Mouse (Mus musculus): Measurements from ENCODE around the gene Plekhd1. TPM values are rescaled to one million over a fixed set of nuclear protein-coding genes. Genes with fewer than 3 reads are reported as not detected.

Gene Plekhd1
- polyA plus RNA-seq (2016; fragmentation: Nextera tagmentation; extraction: Ambion mirVana) = 0.38 and 0.63 TPM in 2 replicates

- H3K27me3 ChIP-seq (ENCODE audit: insufficient read depth, poor library complexity, severe bottlenecking) = peaks cover 79% of the 10 kb centered on the region
- 1% methylated on average over 52 of the region's 52 CpGs for WGBS
- peaks cover 33% of the 10 kb centered on the region for H3K4me1 ChIP-seq
- H3K4me3 ChIP-seq = peak within 1 kb of the TSS; percentile 59
- peak within 1 kb of the TSS; percentile 43 for H3K27ac ChIP-seq
- DNase-seq (ENCODE audit: low spot score) = no peak
- no peaks in the 10 kb centered on the region for H3K9me3 ChIP-seq
- no peaks in the 10 kb centered on the region for H3K36me3 ChIP-seq
Observed at GRCm38 (mm10) chr12:80692269-80692972, at the start of gene Plekhd1. Gene Plekhd1 (plus strand): TSS chr12:80692591.

GRCm38 (mm10) chr12:80642725-80643692 is 49.4 kb upstream of the Plekhd1 start:
- Histone ChIP-seq H3K4me3 (peak overlapping the region; percentile 99), H3K27ac (peak overlapping the region; percentile 98), H3K27me3 (ENCODE audit: insufficient read depth, poor library complexity, severe bottlenecking) (no peaks in the 10 kb centered on the region), H3K9me3 (no peaks in the 10 kb centered on the region), H3K36me3 (peaks cover 42% of the 10 kb centered on the region), H3K4me1 (peaks cover 28% of the 10 kb centered on the region)
- 4% methylated on average over 46 of the region's 48 CpGs for WGBS
- peak; percentile 88 for DNase-seq (ENCODE audit: low spot score)

GRCm38 (mm10) chr12:80643693-80644505 is 48.5 kb upstream of the Plekhd1 start, which contains the start of the genes Slc39a9 and Erh:
Gene Slc39a9 (plus strand): TSS chr12:80643883.
Gene Erh (minus strand): TSS chr12:80644341.
- Histone ChIP-seq H3K4me1 (peaks cover 28% of the 10 kb centered on the region), H3K27ac (peak within 1 kb of the TSS; percentile 98), H3K36me3 (peaks cover 38% of the 10 kb centered on the region), H3K4me3 (peak within 1 kb of the TSS; percentile 99), H3K9me3 (no peaks in the 10 kb centered on the region), H3K27me3 (ENCODE audit: insufficient read depth, poor library complexity, severe bottlenecking) (no peaks in the 10 kb centered on the region)
- under 1% methylated on average over 50 of the region's 50 CpGs for WGBS
- DNase-seq (ENCODE audit: low spot score) = peak; percentile 97

GRCm38 (mm10) chr12:80644506-80644868 is 47.9 kb upstream of the Plekhd1 start:
- WGBS = 8% methylated on average over 18 of the region's 18 CpGs
- Histone ChIP-seq H3K4me1 (peaks cover 28% of the 10 kb centered on the region), H3K27me3 (ENCODE audit: insufficient read depth, poor library complexity, severe bottlenecking) (no peaks in the 10 kb centered on the region), H3K36me3 (peaks cover 37% of the 10 kb centered on the region), H3K9me3 (no peaks in the 10 kb centered on the region), H3K4me3 (peak overlapping the region; percentile 99), H3K27ac (peak overlapping the region; percentile 98)
- peak; percentile 75 for DNase-seq (ENCODE audit: low spot score)

- Histone ChIP-seq H3K4me3 (peak overlapping the region; percentile 99; the same call in 1 of the 2 replicates), H3K9me3 (no peaks in the 10 kb centered on the region), H3K36me3 (peaks cover 26% of the 10 kb centered on the region), H3K27ac (no peak overlapping the region), H3K27me3 (ENCODE audit: insufficient read depth, poor library complexity, severe bottlenecking) (no peaks in the 10 kb centered on the region), H3K4me1 (peaks cover 28% of the 10 kb centered on the region)
- no peak for DNase-seq (ENCODE audit: low spot score)
- WGBS = 94% methylated on average over 3 of the region's 3 CpGs
Observed at GRCm38 (mm10) chr12:80646377-80646776, 46.0 kb upstream of the Plekhd1 start.

- DNase-seq (ENCODE audit: low spot score) = no peak
- Histone ChIP-seq H3K27me3 (ENCODE audit: insufficient read depth, poor library complexity, severe bottlenecking) (no peaks in the 10 kb centered on the region), H3K4me1 (no peaks in the 10 kb centered on the region), H3K27ac (no peak overlapping the region), H3K9me3 (no peaks in the 10 kb centered on the region), H3K4me3 (no peak overlapping the region), H3K36me3 (peaks cover 11% of the 10 kb centered on the region; the same call in 1 of the 2 replicates)
- 82% methylated on average over 7 of the region's 7 CpGs for WGBS
Observed at GRCm38 (mm10) chr12:80653951-80654658, 38.3 kb upstream of the Plekhd1 start.

GRCm38 (mm10) chr12:80654659-80655025 is 37.7 kb upstream of the Plekhd1 start:
- Histone ChIP-seq H3K4me3 (no peak overlapping the region), H3K27me3 (ENCODE audit: insufficient read depth, poor library complexity, severe bottlenecking) (no peaks in the 10 kb centered on the region)
- 90% methylated on average over 3 of the region's 3 CpGs for WGBS

GRCm38 (mm10) chr12:80658661-80659060 is 33.7 kb upstream of the Plekhd1 start:
- no peaks in the 10 kb centered on the region for H3K27me3 ChIP-seq (ENCODE audit: insufficient read depth, poor library complexity, severe bottlenecking)
- H3K4me1 ChIP-seq = peaks cover 7% of the 10 kb centered on the region
- H3K36me3 ChIP-seq = peaks cover 8% of the 10 kb centered on the region
- WGBS = 87% methylated on average over 6 of the region's 6 CpGs
- no peak for DNase-seq (ENCODE audit: low spot score)
- H3K27ac ChIP-seq = no peak overlapping the region
- no peak overlapping the region for H3K4me3 ChIP-seq
- no peaks in the 10 kb centered on the region for H3K9me3 ChIP-seq

More at GRCm38 (mm10) chr12:80654659-80655025, 37.7 kb upstream of the Plekhd1 start:
- H3K4me1 ChIP-seq = no peaks in the 10 kb centered on the region
- DNase-seq (ENCODE audit: low spot score) = no peak
- H3K9me3 ChIP-seq = no peaks in the 10 kb centered on the region
- peaks cover 7% of the 10 kb centered on the region; the same call in 1 of the 2 replicates for H3K36me3 ChIP-seq
- no peak overlapping the region for H3K27ac ChIP-seq

GRCm38 (mm10) chr12:80662322-80662721 is 30.1 kb upstream of the Plekhd1 start:
- H3K4me1 ChIP-seq = peaks cover 7% of the 10 kb centered on the region
- DNase-seq (ENCODE audit: low spot score) = no peak

GRCm38 (mm10) chr12:80663935-80664334 is 28.5 kb upstream of the Plekhd1 start:
- Histone ChIP-seq H3K27me3 (ENCODE audit: insufficient read depth, poor library complexity, severe bottlenecking) (no peaks in the 10 kb centered on the region), H3K4me3 (no peak overlapping the region), H3K9me3 (no peaks in the 10 kb centered on the region), H3K27ac (no peak overlapping the region), H3K36me3 (peaks cover 28% of the 10 kb centered on the region), H3K4me1 (peaks cover 7% of the 10 kb centered on the region)
- 90% methylated on average over 2 of the region's 2 CpGs for WGBS
- DNase-seq (ENCODE audit: low spot score) = no peak

More at GRCm38 (mm10) chr12:80662322-80662721, 30.1 kb upstream of the Plekhd1 start:
- Histone ChIP-seq H3K36me3 (peaks cover 21% of the 10 kb centered on the region), H3K27me3 (ENCODE audit: insufficient read depth, poor library complexity, severe bottlenecking) (no peaks in the 10 kb centered on the region), H3K27ac (no peak overlapping the region), H3K4me3 (no peak overlapping the region), H3K9me3 (no peaks in the 10 kb centered on the region)
- WGBS = 76% methylated on average over 10 of the region's 10 CpGs

- peaks cover 25% of the 10 kb centered on the region for H3K36me3 ChIP-seq
- H3K9me3 ChIP-seq = no peaks in the 10 kb centered on the region
- no peak for DNase-seq (ENCODE audit: low spot score)
- no peak overlapping the region for H3K27ac ChIP-seq
- no peaks in the 10 kb centered on the region for H3K27me3 ChIP-seq (ENCODE audit: insufficient read depth, poor library complexity, severe bottlenecking)
- H3K4me3 ChIP-seq = no peak overlapping the region
- no peaks in the 10 kb centered on the region for H3K4me1 ChIP-seq
- WGBS = 79% methylated on average over 2 of the region's 2 CpGs
Observed at GRCm38 (mm10) chr12:80668391-80668790, 24.0 kb upstream of the Plekhd1 start.

- no peak overlapping the region for H3K4me3 ChIP-seq
- no peaks in the 10 kb centered on the region for H3K9me3 ChIP-seq
- no peaks in the 10 kb centered on the region for H3K4me1 ChIP-seq
- no peak for DNase-seq (ENCODE audit: low spot score)
- H3K27me3 ChIP-seq (ENCODE audit: insufficient read depth, poor library complexity, severe bottlenecking) = no peaks in the 10 kb centered on the region
- WGBS = 17% methylated on average over 3 of the region's 3 CpGs
- H3K27ac ChIP-seq = no peak overlapping the region
- H3K36me3 ChIP-seq = peaks cover 41% of the 10 kb centered on the region
Observed at GRCm38 (mm10) chr12:80673170-80673569, 19.2 kb upstream of the Plekhd1 start.

Data from heart, embryonic 10.5 days (tissue).